Mouse (Mus musculus) hindbrain, embryonic 10.5 days (tissue): ENCODE measurements at regions not wholly inside any gene's neighbourhood (a gene's known extent, or its start where the extent isn't known, plus 50 kb on each side); places are given as distances from the start of the nearest gene placed in this dataset.

Experiments
- DNase-seq: peaks from one replicate; pipeline ENCODE4 v3.0.0-alpha.2; 2017; ENCODE audit warnings: low spot score
- H3K27ac ChIP-seq: fragments of 300-500 bp; sonication (generic); 2 replicates; pipeline ENCODE4 v1.5.1; 2016; ENCODE audit warnings: mild to moderate bottlenecking, moderate library complexity
- H3K27me3 ChIP-seq: fragments of 300-500 bp; sonication (generic); 2 replicates; pipeline ENCODE4 v1.6.1; 2016; ENCODE audit warnings: mild to moderate bottlenecking; ENCODE audit not compliant: poor library complexity, insufficient read depth, severe bottlenecking
- H3K36me3 ChIP-seq: fragments of 300-500 bp; sonication (generic); 2 replicates; pipeline ENCODE4 v1.6.1; 2016; ENCODE audit warnings: mild to moderate bottlenecking, moderate library complexity
- H3K4me1 ChIP-seq: fragments of 300-500 bp; sonication (generic); replicated peaks from 2 replicates; pipeline ENCODE4 v1.6.1; 2016; ENCODE audit warnings: mild to moderate bottlenecking
- H3K4me3 ChIP-seq: fragments of 300-500 bp; sonication (generic); 2 replicates; pipeline ENCODE4 v1.5.1; 2016; ENCODE audit warnings: mild to moderate bottlenecking, moderate library complexity
- H3K9me3 ChIP-seq: fragments of 300-500 bp; sonication (generic); 2 replicates; pipeline ENCODE4 v1.6.1; 2016; ENCODE audit warnings: mild to moderate bottlenecking, moderate library complexity
- WGBS: fragments of 180-500 bp; shearing (Covaris S2); methylation state at CpG from one replicate; pipeline ENCODE4 v1.1.7; 2016; 5-methylcytosine and 5-hydroxymethylcytosine counted together

- DNase-seq, result no peak
- Histone ChIP-seq H3K9me3 (no peaks in the 10 kb centered on the region), H3K27ac (no peak overlapping the region), H3K27me3 (no peaks in the 10 kb centered on the region), H3K4me3 (no peak overlapping the region), H3K4me1 (no peaks in the 10 kb centered on the region), H3K36me3 (no peaks in the 10 kb centered on the region)
- WGBS, result 93% methylated on average over 4 of the region's 4 CpGs
These were observed 232.4 kb downstream of the Vps13c start for GRCm38 (mm10) chr9:68072624-68073023.

GRCm38 (mm10) chr9:68077329-68077728 lies 237.1 kb downstream of the Vps13c start:
- WGBS, result 90% methylated on average over 2 of the region's 2 CpGs
- H3K27ac ChIP-seq, result no peak overlapping the region
- no peaks in the 10 kb centered on the region for H3K36me3 ChIP-seq
- no peak for DNase-seq
- H3K4me1 ChIP-seq, result no peaks in the 10 kb centered on the region
- H3K4me3 ChIP-seq, result no peak overlapping the region
- H3K27me3 ChIP-seq, result no peaks in the 10 kb centered on the region
- no peaks in the 10 kb centered on the region for H3K9me3 ChIP-seq

- no peaks in the 10 kb centered on the region for H3K4me1 ChIP-seq
- no peaks in the 10 kb centered on the region for H3K36me3 ChIP-seq
- H3K9me3 ChIP-seq, result no peaks in the 10 kb centered on the region
- no peak overlapping the region for H3K4me3 ChIP-seq
- WGBS, result 85% methylated on average over 4 of the region's 4 CpGs
- H3K27ac ChIP-seq, result no peak overlapping the region
- no peaks in the 10 kb centered on the region for H3K27me3 ChIP-seq
- no peak for DNase-seq
These were observed 243.1 kb downstream of the Vps13c start for GRCm38 (mm10) chr9:68083341-68083740.

GRCm38 (mm10) chr9:68084966-68085365 lies 244.8 kb downstream of the Vps13c start:
- WGBS, result 87% methylated on average over 4 of the region's 4 CpGs
- H3K9me3 ChIP-seq, result no peaks in the 10 kb centered on the region
- H3K4me1 ChIP-seq, result no peaks in the 10 kb centered on the region
- H3K27me3 ChIP-seq, result no peaks in the 10 kb centered on the region
- no peaks in the 10 kb centered on the region for H3K36me3 ChIP-seq
- no peak overlapping the region for H3K4me3 ChIP-seq
- no peak for DNase-seq
- no peak overlapping the region for H3K27ac ChIP-seq

GRCm38 (mm10) chr9:68094561-68094960 lies 254.4 kb downstream of the Vps13c start:
- DNase-seq, result no peak
- 91% methylated on average over 5 of the region's 5 CpGs for WGBS
- no peak overlapping the region for H3K27ac ChIP-seq
- H3K9me3 ChIP-seq, result no peaks in the 10 kb centered on the region
- H3K36me3 ChIP-seq, result no peaks in the 10 kb centered on the region
- H3K4me3 ChIP-seq, result no peak overlapping the region
- H3K4me1 ChIP-seq, result no peaks in the 10 kb centered on the region
- no peaks in the 10 kb centered on the region for H3K27me3 ChIP-seq

- no peak for DNase-seq
- H3K9me3 ChIP-seq, result no peaks in the 10 kb centered on the region
- 82% methylated on average over 9 of the region's 9 CpGs for WGBS
These were observed 269.6 kb downstream of the Vps13c start for GRCm38 (mm10) chr9:68109841-68110240.

GRCm38 (mm10) chr9:68115151-68115690 lies 275.0 kb downstream of the Vps13c start:
- no peak for DNase-seq
- no peak overlapping the region for H3K4me3 ChIP-seq
- 89% methylated on average over 10 of the region's 10 CpGs for WGBS
- H3K27ac ChIP-seq, result no peak overlapping the region
- H3K36me3 ChIP-seq, result no peaks in the 10 kb centered on the region
- H3K27me3 ChIP-seq, result no peaks in the 10 kb centered on the region
- no peaks in the 10 kb centered on the region for H3K4me1 ChIP-seq
- H3K9me3 ChIP-seq, result no peaks in the 10 kb centered on the region

More at GRCm38 (mm10) chr9:68109841-68110240, 269.6 kb downstream of the Vps13c start:
- no peaks in the 10 kb centered on the region for H3K36me3 ChIP-seq
- no peaks in the 10 kb centered on the region for H3K27me3 ChIP-seq
- H3K4me3 ChIP-seq, result no peak overlapping the region
- H3K4me1 ChIP-seq, result no peaks in the 10 kb centered on the region
- H3K27ac ChIP-seq, result no peak overlapping the region

- WGBS, result 82% methylated on average over 10 of the region's 10 CpGs
- H3K4me1 ChIP-seq, result no peaks in the 10 kb centered on the region
- H3K27ac ChIP-seq, result no peak overlapping the region
- no peaks in the 10 kb centered on the region for H3K27me3 ChIP-seq
- no peak for DNase-seq
- H3K36me3 ChIP-seq, result no peaks in the 10 kb centered on the region
- no peaks in the 10 kb centered on the region for H3K9me3 ChIP-seq
- H3K4me3 ChIP-seq, result no peak overlapping the region
These were observed 276.1 kb downstream of the Vps13c start for GRCm38 (mm10) chr9:68116221-68116741.

- no peak overlapping the region for H3K27ac ChIP-seq
- no peaks in the 10 kb centered on the region for H3K36me3 ChIP-seq
- H3K4me1 ChIP-seq, result no peaks in the 10 kb centered on the region
- H3K27me3 ChIP-seq, result no peaks in the 10 kb centered on the region
- no peak for DNase-seq
- H3K4me3 ChIP-seq, result no peak overlapping the region
- 77% methylated on average over 2 of the region's 2 CpGs for WGBS
- H3K9me3 ChIP-seq, result no peaks in the 10 kb centered on the region
These were observed 278.1 kb downstream of the Vps13c start for GRCm38 (mm10) chr9:68118266-68118665.

GRCm38 (mm10) chr9:68122266-68122665 lies 282.1 kb downstream of the Vps13c start:
- WGBS, result 54% methylated on average over 3 of the region's 3 CpGs
- H3K36me3 ChIP-seq, result no peaks in the 10 kb centered on the region
- peak; percentile 14 for DNase-seq
- no peaks in the 10 kb centered on the region for H3K9me3 ChIP-seq
- no peak overlapping the region for H3K4me3 ChIP-seq
- H3K4me1 ChIP-seq, result no peaks in the 10 kb centered on the region
- no peak overlapping the region for H3K27ac ChIP-seq
- H3K27me3 ChIP-seq, result no peaks in the 10 kb centered on the region

GRCm38 (mm10) chr9:68131263-68131662 lies 291.1 kb downstream of the Vps13c start:
- Histone ChIP-seq H3K4me3 (no peak overlapping the region), H3K27me3 (no peaks in the 10 kb centered on the region), H3K4me1 (peaks cover 23% of the 10 kb centered on the region), H3K36me3 (no peaks in the 10 kb centered on the region), H3K9me3 (no peaks in the 10 kb centered on the region), H3K27ac (no peak overlapping the region)
- no peak for DNase-seq

GRCm38 (mm10) chr9:68135446-68136050 lies 295.4 kb downstream of the Vps13c start:
- H3K27me3 ChIP-seq, result no peaks in the 10 kb centered on the region
- no peak overlapping the region for H3K4me3 ChIP-seq
- H3K27ac ChIP-seq, result no peak overlapping the region
- no peaks in the 10 kb centered on the region for H3K36me3 ChIP-seq
- H3K9me3 ChIP-seq, result no peaks in the 10 kb centered on the region
- WGBS, result 51% methylated on average over 2 of the region's 2 CpGs
- DNase-seq, result no peak
- peaks cover 23% of the 10 kb centered on the region for H3K4me1 ChIP-seq

- H3K4me1 ChIP-seq, result no peaks in the 10 kb centered on the region
- H3K4me3 ChIP-seq, result no peak overlapping the region
- no peak for DNase-seq
- whole genome bisulfite sequencing, result 78% methylated on average over 10 of the region's 10 CpGs
- H3K27ac ChIP-seq, result no peak overlapping the region
- no peaks in the 10 kb centered on the region for H3K9me3 ChIP-seq
- no peaks in the 10 kb centered on the region for H3K36me3 ChIP-seq
- H3K27me3 ChIP-seq, result no peaks in the 10 kb centered on the region
These were observed 322.8 kb downstream of the Vps13c start for GRCm38 (mm10) chr9:68162813-68163570.
